Mouse (Mus musculus) cortical plate, adult 2 months (tissue): ENCODE measurements around the gene Pip5kl1.
A peak's percentile ranks its signal among the peaks of the same experiment; 100 is the strongest.

ENCODE experiments used
- CTCF ChIP-seq: fragments of 200-500 bp; IDR thresholded peaks from 2 replicates; pipeline ENCODE4 v1.5.1; 2011; ENCODE audit warnings: mild to moderate bottlenecking, control low read depth, low read length; ENCODE audit not compliant: insufficient read depth; ENCODE audit errors: extremely low read depth
- POLR2A ChIP-seq: fragments of 200-500 bp; IDR thresholded peaks from 2 replicates; pipeline ENCODE4 v1.6.1; 2011; ENCODE audit warnings: mild to moderate bottlenecking, low read length, control low read depth; ENCODE audit not compliant: insufficient read depth; ENCODE audit errors: extremely low read depth

- TF ChIP-seq CTCF, result peak; percentile 35; the same call in 1 of the 2 replicates
- TF ChIP-seq POLR2A, result no peak
Observed at GRCm38 (mm10) chr2:32606161-32607142, 31.9 kb downstream of the Pip5kl1 start.
